Mouse (Mus musculus) heart, adult 8-10 months (tissue): ENCODE results near the gene Frmpd4. TPM values are rescaled to one million over a fixed set of nuclear protein-coding genes. Genes with fewer than 3 reads are reported as not detected.

ENCODE experiments used
- DNase-seq: peaks from one replicate; pipeline ENCODE4 v3.0.0; 2022; ENCODE audit warnings: low spot score
- total RNA-seq, 4 experiments: library from RNA; stranded (reverse); gene quantifications; 2 replicates each; pipeline ENCODE4 v1.2.4; 2022

Gene Frmpd4
- total RNA-seq: not detected

DNA sequence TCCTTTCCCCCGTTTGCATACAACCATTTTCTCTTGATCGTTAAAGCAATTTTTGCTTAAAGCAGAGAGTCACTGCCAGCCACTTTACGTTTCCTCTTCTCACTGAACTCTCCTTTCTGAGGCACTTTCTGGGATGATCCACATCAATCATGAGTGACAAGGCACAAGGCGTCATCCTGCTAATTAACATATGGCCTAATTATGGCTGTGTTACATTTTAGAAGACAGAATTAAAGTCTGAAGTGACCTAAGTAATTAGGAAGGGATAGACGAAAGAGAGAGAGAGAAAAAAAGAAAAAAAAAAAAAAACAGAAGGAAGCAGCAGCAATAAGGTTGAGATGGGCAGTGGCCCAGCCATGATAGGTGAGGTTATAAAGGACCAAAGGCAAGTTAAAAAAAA is at the start of gene Frmpd4:
Gene Frmpd4, minus strand, starts transcription at position 101 of the 400 bp plus-strand sequence.
- no peak for DNase-seq

DNA sequence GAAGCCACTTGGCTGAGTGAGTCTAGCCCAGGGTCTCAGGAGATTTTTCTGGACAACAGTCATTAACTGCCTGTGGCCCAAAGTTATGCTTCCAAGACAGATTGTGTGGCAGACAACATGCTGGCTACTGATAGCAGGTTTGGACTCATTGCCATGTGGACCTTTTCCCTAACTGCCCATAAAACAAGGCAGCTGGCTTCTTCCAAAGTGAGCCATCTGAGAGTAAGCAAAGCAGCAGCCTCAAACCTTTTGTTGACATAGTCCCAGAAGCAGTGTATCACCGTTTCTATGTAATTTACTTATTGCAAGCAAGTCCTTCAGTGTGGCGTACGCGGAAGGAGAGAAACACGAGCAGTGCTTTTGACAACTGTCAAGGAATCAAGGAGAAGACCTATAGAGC is 18.2 kb upstream of the Frmpd4 start:
- no peak for DNase-seq

GRCm38 (mm10) chrX:168584303-168584702 is 7.3 kb upstream of the Frmpd4 start:
- DNase-seq: no peak

DNA sequence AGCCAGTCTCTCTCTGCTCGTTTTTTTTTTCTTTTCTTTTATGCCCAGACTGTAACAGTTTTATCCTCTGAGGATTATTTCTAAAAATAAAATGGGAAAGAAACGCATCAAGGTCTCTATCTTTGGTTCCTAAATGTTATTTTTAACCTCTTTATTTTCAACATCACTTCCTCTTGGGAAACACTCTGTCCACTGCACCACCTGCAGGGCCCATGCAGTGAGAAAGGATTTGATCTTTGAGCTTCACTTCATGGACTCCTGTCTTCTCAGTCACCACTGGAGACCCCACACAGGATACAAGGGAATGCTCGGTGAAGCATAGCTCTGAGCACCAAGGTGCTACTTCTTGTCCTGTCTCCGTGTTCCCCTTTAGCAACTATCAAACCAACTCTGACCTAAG is 5.2 kb downstream of the Frmpd4 start:
- DNase-seq: no peak

GRCm38 (mm10) chrX:168569231-168569630 is 7.8 kb downstream of the Frmpd4 start:
- no peak for DNase-seq

DNA sequence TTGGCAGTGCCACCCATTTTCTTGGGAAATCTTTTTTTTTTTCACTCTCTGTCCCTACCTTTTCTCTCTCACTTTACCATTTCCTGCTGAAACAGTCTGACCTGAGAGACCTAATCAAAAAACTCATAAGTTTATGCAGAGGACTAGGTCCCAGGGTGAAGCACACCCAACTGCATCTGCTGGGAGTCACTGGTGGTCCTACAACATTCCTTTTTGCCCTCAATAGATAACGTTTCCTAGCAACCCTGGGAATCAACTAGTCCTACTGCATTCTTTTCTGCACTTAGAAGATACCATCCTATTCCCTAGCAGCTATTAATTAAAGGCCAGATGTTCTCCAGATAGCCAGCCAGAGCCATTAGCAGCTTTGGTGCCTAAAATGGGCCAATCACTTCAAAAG is 71.8 kb downstream of the Frmpd4 start:
- DNase-seq: no peak

- DNase-seq: no peak
Observed at GRCm38 (mm10) chrX:168455233-168455632, 121.8 kb downstream of the Frmpd4 start.

DNA sequence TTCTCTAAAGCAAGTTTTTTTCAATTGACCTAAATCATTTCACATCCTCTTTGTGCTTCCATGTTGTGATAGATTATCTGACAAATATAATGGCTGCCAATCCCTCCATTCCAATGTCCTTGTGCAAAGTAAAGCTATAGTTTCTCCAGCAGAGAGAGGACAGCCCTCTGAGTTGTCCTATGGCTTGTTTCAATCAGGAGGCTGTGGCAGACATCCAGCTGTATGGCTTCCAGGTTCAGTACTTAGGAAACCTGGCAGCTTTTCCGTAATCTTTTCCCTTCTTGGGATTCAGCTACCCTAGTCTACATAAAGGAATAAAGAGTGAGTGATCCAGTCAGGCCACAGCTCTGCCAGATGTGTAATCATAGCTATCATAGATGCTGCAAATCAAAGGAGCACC is 145.8 kb downstream of the Frmpd4 start:
- no peak for DNase-seq

GRCm38 (mm10) chrX:168429814-168430213 is 147.2 kb downstream of the Frmpd4 start:
- DNase-seq: no peak

- peak; percentile 3 for DNase-seq
Observed at GRCm38 (mm10) chrX:168415403-168415802, 161.6 kb downstream of the Frmpd4 start.

- DNase-seq: no peak
Observed at GRCm38 (mm10) chrX:168403512-168403911, 173.5 kb downstream of the Frmpd4 start.

DNA sequence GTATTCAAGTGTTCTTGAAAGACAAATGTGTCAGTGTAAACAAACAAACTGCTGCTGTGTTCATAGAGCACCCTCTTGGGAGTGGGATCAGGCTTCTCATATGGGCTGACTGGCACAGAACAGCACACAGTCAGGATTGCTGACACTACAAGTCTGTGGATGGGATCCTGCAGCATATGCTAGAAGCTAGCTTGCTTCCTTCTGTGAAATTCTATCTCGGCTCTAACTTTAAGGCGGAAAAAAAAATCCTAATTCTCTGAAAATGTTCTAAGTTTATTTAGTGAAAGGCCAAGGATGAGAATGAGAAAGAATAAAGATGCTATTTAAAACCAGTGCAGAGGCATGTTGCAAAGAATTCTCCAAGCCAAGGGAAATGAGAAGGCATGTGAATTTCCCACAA is 226.6 kb downstream of the Frmpd4 start:
- DNase-seq: no peak

GRCm38 (mm10) chrX:168349320-168350225 is 227.5 kb downstream of the Frmpd4 start:
- DNase-seq: no peak

- DNase-seq: no peak
Observed at GRCm38 (mm10) chrX:168338212-168338611, 238.8 kb downstream of the Frmpd4 start.

DNA sequence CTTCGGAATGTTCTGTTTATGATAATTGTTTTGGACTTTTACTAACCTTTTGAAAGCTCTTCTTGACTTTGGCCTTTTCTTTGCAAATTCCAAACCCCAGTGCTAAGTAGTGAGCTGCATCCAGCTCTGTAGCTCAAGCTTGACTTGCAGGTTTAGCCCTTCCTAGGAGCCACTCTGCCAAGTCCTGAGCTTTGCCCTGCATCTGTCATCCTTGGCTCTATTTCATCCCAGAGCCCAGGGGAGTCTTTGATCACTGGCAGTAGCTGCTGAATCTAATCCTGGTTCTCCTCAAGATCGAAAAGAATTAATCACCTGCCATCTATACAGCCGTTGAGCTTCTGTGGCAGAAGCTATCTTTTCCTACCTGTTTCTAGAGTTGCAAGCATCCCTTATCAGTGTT is 251.9 kb downstream of the Frmpd4 start:
- DNase-seq: no peak

GRCm38 (mm10) chrX:168312158-168312557 is 264.9 kb downstream of the Frmpd4 start:
- no peak for DNase-seq

DNA sequence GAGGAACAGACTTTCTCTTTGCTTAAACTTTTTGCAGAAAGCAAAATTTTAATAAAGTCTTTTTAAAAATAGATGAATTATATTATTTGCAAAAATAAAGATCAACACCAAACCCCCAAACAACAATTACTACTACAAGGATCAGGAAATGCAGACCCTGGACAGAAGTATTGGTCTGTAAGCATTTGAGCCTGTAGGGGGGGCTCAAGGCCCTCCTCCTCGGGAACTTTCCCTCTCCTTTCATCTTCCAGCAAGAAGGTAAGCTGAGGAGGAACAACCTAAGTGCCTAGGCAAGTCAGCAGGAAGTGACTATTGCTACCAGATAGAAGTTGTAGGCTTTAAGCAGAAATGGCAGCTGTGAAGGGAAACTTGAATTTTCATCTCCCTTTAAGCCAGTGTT is 266.9 kb downstream of the Frmpd4 start:
- DNase-seq: no peak

DNA sequence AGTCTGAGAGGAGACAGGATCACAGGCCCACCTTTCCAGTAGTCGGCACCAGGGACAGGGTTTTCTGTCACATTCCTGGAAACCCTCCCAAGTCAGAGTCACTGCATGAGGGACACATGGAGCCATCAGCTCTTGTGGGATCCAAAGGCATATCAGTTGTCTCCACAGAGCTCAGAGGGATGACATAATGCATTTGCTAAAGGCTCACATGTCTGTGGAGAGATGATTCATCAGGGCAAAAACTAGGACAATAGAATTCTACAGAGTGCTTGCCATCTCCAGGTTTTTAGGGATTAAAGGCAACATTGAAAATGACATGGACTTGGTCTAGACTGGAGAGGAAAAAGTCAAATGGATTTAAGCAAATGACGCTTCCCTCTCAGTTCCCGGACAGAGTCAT is 284.5 kb downstream of the Frmpd4 start:
- no peak for DNase-seq

- no peak for DNase-seq
Observed at GRCm38 (mm10) chrX:168207034-168207433, 370.0 kb downstream of the Frmpd4 start.

DNA sequence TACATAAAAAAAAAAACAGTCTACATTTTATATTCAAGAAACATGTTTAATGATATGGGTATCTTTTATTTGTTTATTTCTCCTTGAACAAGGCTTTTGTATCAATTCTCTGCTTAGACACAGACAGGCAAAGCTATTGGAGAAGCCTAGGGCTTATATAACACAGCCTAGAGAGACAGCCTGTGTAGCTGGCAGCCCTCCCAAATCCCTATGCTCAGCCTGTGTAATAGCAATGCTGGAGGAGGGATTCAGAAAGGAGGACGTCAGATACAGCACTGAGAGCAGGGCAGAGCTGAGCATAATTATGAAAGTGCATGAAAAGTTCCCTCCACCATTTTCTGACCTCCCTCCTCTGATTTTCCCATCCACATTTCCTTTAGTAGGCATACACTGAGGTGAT is 385.1 kb downstream of the Frmpd4 start:
- DNase-seq: no peak

DNA sequence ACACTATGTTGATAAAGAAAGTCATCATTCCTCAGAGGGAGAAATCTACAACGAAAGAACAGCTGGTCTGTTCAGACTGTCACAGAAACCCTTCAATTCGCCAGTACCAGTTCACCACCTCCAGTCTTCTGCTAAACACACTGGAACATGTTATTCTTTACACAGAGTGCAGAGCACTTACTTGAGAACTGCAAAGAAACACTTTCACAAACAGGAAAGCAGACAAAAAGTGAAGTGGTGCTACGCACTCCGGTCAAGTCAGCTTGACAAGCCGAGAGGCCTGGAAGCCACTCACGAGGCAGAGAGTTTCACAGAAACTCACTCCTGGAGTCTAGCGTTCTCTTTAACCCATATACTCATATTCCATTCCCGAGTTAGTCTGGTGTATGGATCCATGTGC is 387.5 kb downstream of the Frmpd4 start:
- DNase-seq: no peak

- DNase-seq: no peak
Observed at GRCm38 (mm10) chrX:168163001-168163400, 414.0 kb downstream of the Frmpd4 start.

DNA sequence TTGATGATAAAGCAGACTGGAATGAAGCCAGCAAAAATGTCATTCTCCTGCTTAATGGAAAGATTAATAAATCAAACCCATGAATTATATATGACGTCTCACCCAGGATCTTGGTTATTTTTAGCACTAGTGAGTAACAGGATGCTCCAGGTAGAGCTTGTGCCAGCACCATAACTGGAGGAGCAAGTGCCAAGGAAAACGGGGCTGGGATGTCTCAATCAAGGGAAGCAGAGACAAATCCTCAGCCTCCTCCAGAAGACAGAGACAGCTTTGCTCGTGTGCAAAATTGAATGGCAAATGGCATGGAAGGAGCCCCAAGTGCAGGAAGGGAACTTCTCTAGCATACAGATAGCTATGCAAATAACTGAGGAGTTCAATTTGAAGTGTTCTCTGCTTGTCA is 418.2 kb downstream of the Frmpd4 start:
- no peak for DNase-seq

GRCm38 (mm10) chrX:168141051-168141450 is 436.0 kb downstream of the Frmpd4 start:
- DNase-seq: no peak
